Mouse (Mus musculus) urinary bladder, postnatal 36 days (tissue): Measurements from ENCODE around the gene Rnd3.

Source experiments
- DNase-seq, 2 experiments: peaks; one replicate each; pipeline ENCODE4 v3.0.0; 2022; ENCODE audit warnings: low spot score in 2 of 2, mixed read lengths in 1 of 2

The Rnd3 gene

GRCm38 (mm10) chr2:51148975-51149374 lies at the start of gene Rnd3:
Gene Rnd3, minus strand, starts transcription at chr2:51149111.
- DNase-seq: peak; percentile 95 to 97

GRCm38 (mm10) chr2:51192319-51192718 lies 43.4 kb upstream of the Rnd3 start:
- no peak for DNase-seq

- DNase-seq: no peak
Measured at GRCm38 (mm10) chr2:51185762-51186161, 36.9 kb upstream of the Rnd3 start.

- no peak for DNase-seq
Measured at GRCm38 (mm10) chr2:51182990-51183389, 34.1 kb upstream of the Rnd3 start.

GRCm38 (mm10) chr2:51181376-51181775 lies 32.5 kb upstream of the Rnd3 start:
- no peak for DNase-seq

GRCm38 (mm10) chr2:51179096-51179495 lies 30.2 kb upstream of the Rnd3 start:
- no peak for DNase-seq

GRCm38 (mm10) chr2:51177615-51178014 lies 28.7 kb upstream of the Rnd3 start:
- no peak for DNase-seq

- no peak for DNase-seq
Measured at GRCm38 (mm10) chr2:51175276-51175675, 26.4 kb upstream of the Rnd3 start.

- no peak for DNase-seq
Measured at GRCm38 (mm10) chr2:51161110-51161509, 12.2 kb upstream of the Rnd3 start.

GRCm38 (mm10) chr2:51148454-51148853 lies 457 bp downstream of the Rnd3 start:
- peak; percentile 36 to 37 for DNase-seq

- no peak for DNase-seq
Measured at GRCm38 (mm10) chr2:51148065-51148407, 875 bp downstream of the Rnd3 start.

- peak; percentile 83 to 84 for DNase-seq
Measured at GRCm38 (mm10) chr2:51147318-51148064, 1.4 kb downstream of the Rnd3 start.

- DNase-seq: peak; percentile 87 to 88
Measured at GRCm38 (mm10) chr2:51146871-51147317, 2.0 kb downstream of the Rnd3 start.

- peak; percentile 32 to 44 for DNase-seq
Measured at GRCm38 (mm10) chr2:51145838-51146470, 3.0 kb downstream of the Rnd3 start.

GRCm38 (mm10) chr2:51144380-51145120 lies 4.4 kb downstream of the Rnd3 start:
- DNase-seq: no peak

GRCm38 (mm10) chr2:51142422-51142821 lies 6.5 kb downstream of the Rnd3 start:
- no peak for DNase-seq

- no peak for DNase-seq
Measured at GRCm38 (mm10) chr2:51141345-51141744, 7.6 kb downstream of the Rnd3 start.

- DNase-seq: no peak
Measured at GRCm38 (mm10) chr2:51140486-51140885, 8.4 kb downstream of the Rnd3 start.

- DNase-seq: no peak
Measured at GRCm38 (mm10) chr2:51139912-51140446, 8.9 kb downstream of the Rnd3 start.

- DNase-seq: peak in 1 of 2 experiments; percentile 43
Measured at GRCm38 (mm10) chr2:51139218-51139911, 9.5 kb downstream of the Rnd3 start.

- DNase-seq: no peak
Measured at GRCm38 (mm10) chr2:51137726-51138125, 11.2 kb downstream of the Rnd3 start.

- DNase-seq: no peak
Measured at GRCm38 (mm10) chr2:51132181-51132580, 16.7 kb downstream of the Rnd3 start.
